Mouse (Mus musculus): ENCODE measurements at regions not wholly inside any gene's neighbourhood (a gene's known extent, or its start where the extent isn't known, plus 50 kb on each side); places are given as distances from the start of the nearest gene placed in this dataset.

GRCm38 (mm10) chr1:31448913-31449312, 226.3 kb downstream of the Pih1d3 start:
- CTCF ChIA-PET: no interaction called here
- DNase-seq (ENCODE audit: low read depth, low spot score): no peak
- no peak for ATAC-seq
- no peak for TF ChIP-seq CTCF (IDR thresholded peaks at IDR 0.05)
- in situ Hi-C loops (cut with MboI; ENCODE audit: low pct_unique_long_range_greater_than_20kb): no loop called here
- POLR2A ChIA-PET: no interaction called here
- H3K27me3 ChIP-seq: no peaks in the 10 kb centered on the region

DNA sequence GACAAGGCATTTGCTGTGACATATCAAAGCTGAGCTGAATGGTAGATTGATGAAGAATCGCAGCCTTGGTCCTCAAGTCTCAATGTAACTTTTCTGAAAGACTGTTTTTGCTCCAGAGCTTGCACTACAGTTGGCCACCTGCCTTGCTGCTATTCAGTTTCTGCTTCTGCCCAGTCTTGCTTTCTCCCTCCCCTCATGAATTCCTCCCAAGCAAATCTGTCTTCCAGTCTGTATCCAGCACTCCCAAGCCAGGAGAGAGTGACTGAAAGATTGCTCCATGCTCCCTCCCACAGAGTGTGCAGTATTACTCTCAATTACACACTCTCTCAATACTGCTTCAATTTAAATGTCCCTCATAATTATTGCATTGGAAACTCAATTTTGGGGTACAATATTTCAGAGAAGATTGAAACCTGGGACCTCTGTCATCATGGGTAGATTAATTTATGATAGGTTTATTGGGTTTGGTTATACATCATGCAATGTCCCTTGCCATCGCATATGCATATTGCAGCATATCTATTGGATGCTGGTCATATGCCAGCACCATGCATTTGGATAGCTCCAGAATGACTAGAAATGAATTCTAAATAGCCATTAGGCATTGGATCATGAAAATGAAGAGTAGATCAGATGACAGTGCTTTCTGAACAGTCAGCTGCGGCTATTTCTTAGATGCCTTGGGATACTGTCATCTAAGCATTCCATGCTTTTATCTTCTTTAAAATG, 231.3 kb downstream of the Pih1d3 start:
- TF ChIP-seq CTCF (IDR thresholded peaks at IDR 0.05): no peak
- ATAC-seq: no peak
- in situ Hi-C loops (cut with MboI; ENCODE audit: low pct_unique_long_range_greater_than_20kb): no loop called here
- H3K27me3 ChIP-seq: no peaks in the 10 kb centered on the region
- DNase-seq (ENCODE audit: low read depth, low spot score): no peak
- CTCF ChIA-PET: no interaction called here
- POLR2A ChIA-PET: no interaction called here

- in situ Hi-C loops (cut with MboI; ENCODE audit: low pct_unique_long_range_greater_than_20kb): no loop called here
- CTCF ChIA-PET: interaction anchor here (1.0 kb wide), 1 partner anchor 13 kb away, joined by 3 read pairs; no protein-coding TSS in a partner anchor
Measured at GRCm38 (mm10) chr1:31462340-31462739, 239.7 kb downstream of the Pih1d3 start.

More at GRCm38 (mm10) chr1:31462340-31462739, 239.7 kb downstream of the Pih1d3 start:
- TF ChIP-seq CTCF (IDR thresholded peaks at IDR 0.05): no peak
- POLR2A ChIA-PET: no interaction called here
- DNase-seq (ENCODE audit: low read depth, low spot score): no peak
- no peak for ATAC-seq
- no peaks in the 10 kb centered on the region for H3K27me3 ChIP-seq

All from Patski (cell line).